In genomic region chr13:112833253-112833894, GRCm38 (mm10) we compare ENCODE assay signal across 14 mouse cellular contexts. TPM values are rescaled to one million over a fixed set of nuclear protein-coding genes. Genes with fewer than 3 reads are reported as not detected.
DNase-seq lines count a peak whose midpoint lies in the region; ATAC-seq lines count a peak whose summit lies in the region.
"Had no signal": no experiment of that assay in that cellular context is flagged by ENCODE, and none has a peak within 500 bp of the region (broad histone marks: within the 10 kb centered on the region; RNA-seq: fewer than 3 reads in every experiment).

No protein-coding gene starts in this region.

- no peaks in the 10 kb centered on the region for H3K27me3 ChIP-seq in embryonic facial prominence, embryonic 12.5 days
- no peaks in the 10 kb centered on the region for H3K27me3 ChIP-seq in embryonic facial prominence, embryonic 10.5 days (replicated peaks; ENCODE audit: low read depth, poor library complexity, severe bottlenecking)
- H3K27me3 ChIP-seq in limb, embryonic 13.5 days: no peaks in the 10 kb centered on the region
- H3K27me3 ChIP-seq in limb, embryonic 10.5 days (ENCODE audit: low read depth, poor library complexity, severe bottlenecking): no peaks in the 10 kb centered on the region
- H3K27me3 ChIP-seq in forebrain, embryonic 13.5 days: no peaks in the 10 kb centered on the region
- H3K27me3 ChIP-seq: embryonic facial prominence, embryonic 15.5 days; Patski had no signal

- H3K4me1 ChIP-seq in embryonic facial prominence, embryonic 12.5 days: peaks cover 12% of the 10 kb centered on the region
- H3K4me1 ChIP-seq in embryonic facial prominence, embryonic 10.5 days: peaks cover 15% of the 10 kb centered on the region
- H3K4me1 ChIP-seq in limb, embryonic 13.5 days: peaks cover 19% of the 10 kb centered on the region
- peaks cover 26% of the 10 kb centered on the region for H3K4me1 ChIP-seq in limb, embryonic 10.5 days
- peaks cover 17% of the 10 kb centered on the region for H3K4me1 ChIP-seq in forebrain, embryonic 13.5 days

- no peaks in the 10 kb centered on the region for H3K9me3 ChIP-seq in embryonic facial prominence, embryonic 12.5 days
- no peaks in the 10 kb centered on the region for H3K9me3 ChIP-seq in embryonic facial prominence, embryonic 10.5 days
- H3K9me3 ChIP-seq in limb, embryonic 13.5 days: no peaks in the 10 kb centered on the region
- H3K9me3 ChIP-seq in limb, embryonic 10.5 days (replicated peaks): no peaks in the 10 kb centered on the region
- H3K9me3 ChIP-seq in forebrain, embryonic 13.5 days (replicated peaks): no peaks in the 10 kb centered on the region
- H3K9me3 ChIP-seq: embryonic facial prominence, embryonic 15.5 days had no signal

- intact Hi-C loops in gastrocnemius, postnatal 36 days (cut with DNase I): no loop called here
- intact Hi-C loops in left cerebral cortex, postnatal 10 days (cut with DNase I): no loop called here

- WGBS in embryonic facial prominence, embryonic 12.5 days: 71% methylated on average over 20 of the region's 20 CpGs
- 78% methylated on average over 20 of the region's 20 CpGs for WGBS in embryonic facial prominence, embryonic 10.5 days
- WGBS in limb, embryonic 13.5 days: 70% methylated on average over 20 of the region's 20 CpGs
- WGBS in limb, embryonic 10.5 days: 82% methylated on average over 20 of the region's 20 CpGs
- 50% methylated on average over 20 of the region's 20 CpGs for WGBS in forebrain, embryonic 13.5 days

- no peak for DNase-seq in embryonic facial prominence, embryonic 10.5 days (ENCODE audit: low spot score)
- DNase-seq in limb, embryonic 10.5 days (ENCODE audit: low spot score): no peak
- no peak for DNase-seq in gastrocnemius, postnatal 36 days
- no peak for DNase-seq in left cerebral cortex, postnatal 10 days (ENCODE audit: extremely low spot score in 1 of 2, low spot score in 2 of 2)
- DNase-seq: heart, adult 2 months; lung, postnatal 14 days; thymus, adult 2 months had no signal

- no peak overlapping the region for H3K4me2 ChIP-seq in embryonic facial prominence, embryonic 12.5 days (replicated peaks)
- no peak overlapping the region for H3K4me2 ChIP-seq in limb, embryonic 13.5 days (replicated peaks)
- peak overlapping the region; percentile 36 for H3K4me2 ChIP-seq in forebrain, embryonic 13.5 days
- H3K4me2 ChIP-seq: embryonic facial prominence, embryonic 15.5 days had no signal

- H3K9ac ChIP-seq in embryonic facial prominence, embryonic 12.5 days: no peak overlapping the region
- H3K9ac ChIP-seq in limb, embryonic 13.5 days: 0 out of 2 replicates have a peak overlapping the region, but pooled peaks have one; percentile 13
- H3K9ac ChIP-seq in forebrain, embryonic 13.5 days: no peak overlapping the region
- H3K9ac ChIP-seq: embryonic facial prominence, embryonic 15.5 days had no signal

- no peak overlapping the region for H3K4me3 ChIP-seq in embryonic facial prominence, embryonic 12.5 days
- H3K4me3 ChIP-seq in embryonic facial prominence, embryonic 10.5 days: no peak overlapping the region
- no peak overlapping the region for H3K4me3 ChIP-seq in limb, embryonic 13.5 days
- no peak overlapping the region for H3K4me3 ChIP-seq in limb, embryonic 10.5 days
- no peak overlapping the region for H3K4me3 ChIP-seq in forebrain, embryonic 13.5 days
- H3K4me3 ChIP-seq: embryonic facial prominence, embryonic 15.5 days; heart, adult 2 months had no signal

- no peak for ATAC-seq in embryonic facial prominence, embryonic 12.5 days (ENCODE audit: insufficient number of reproducible peaks, insufficient read depth, low FRiP score, low TSS enrichment)
- ATAC-seq in limb, embryonic 13.5 days (ENCODE audit: low FRiP score, low read depth): no peak
- ATAC-seq in forebrain, embryonic 13.5 days: peak; percentile 51; the same call in 1 of the 2 replicates
- peak; percentile 22 for ATAC-seq in megakaryocyte-erythroid progenitor cell, adult 5-6 weeks (replicated peaks; ENCODE audit: low FRiP score, low TSS enrichment, poor library complexity, severe bottlenecking)
- ATAC-seq: inflammation-experienced regulatory T-cells, adult 6 months; Patski had no signal

- H3K27ac ChIP-seq in embryonic facial prominence, embryonic 12.5 days: 0 out of 2 replicates have a peak overlapping the region, but pooled peaks have one; percentile 18
- no peak overlapping the region for H3K27ac ChIP-seq in embryonic facial prominence, embryonic 10.5 days (replicated peaks)
- H3K27ac ChIP-seq in limb, embryonic 13.5 days: no peak overlapping the region
- H3K27ac ChIP-seq in limb, embryonic 10.5 days: no peak overlapping the region
- no peak overlapping the region for H3K27ac ChIP-seq in forebrain, embryonic 13.5 days
- H3K27ac ChIP-seq: embryonic facial prominence, embryonic 15.5 days; heart, adult 2 months had no signal

- no peaks in the 10 kb centered on the region for H3K36me3 ChIP-seq in embryonic facial prominence, embryonic 12.5 days
- no peaks in the 10 kb centered on the region for H3K36me3 ChIP-seq in embryonic facial prominence, embryonic 10.5 days (replicated peaks)
- no peaks in the 10 kb centered on the region for H3K36me3 ChIP-seq in limb, embryonic 13.5 days
- H3K36me3 ChIP-seq in limb, embryonic 10.5 days: no peaks in the 10 kb centered on the region
- no peaks in the 10 kb centered on the region for H3K36me3 ChIP-seq in forebrain, embryonic 13.5 days (ENCODE audit: poor library complexity, severe bottlenecking)
- H3K36me3 ChIP-seq: embryonic facial prominence, embryonic 15.5 days had no signal

RNA-seq across cellular contexts. Expression of gene Plpp1, which starts 32.8 kb away (rescaled TPM):
- 34.4 and 38.2 TPM in 2 replicates for polyA plus RNA-seq in embryonic facial prominence, embryonic 12.5 days (2016; fragmentation: Nextera tagmentation; extraction: Ambion mirVana)
- polyA plus RNA-seq in embryonic facial prominence, embryonic 10.5 days (2016; fragmentation: Nextera tagmentation; extraction: Ambion mirVana): 19.0 and 21.8 TPM in 2 replicates
- polyA plus RNA-seq in limb, embryonic 13.5 days (2015; fragmentation: Nextera tagmentation; extraction: Ambion mirVana): 53.8 and 55.0 TPM in 2 replicates
- 17.6 and 22.5 TPM in 2 replicates for polyA plus RNA-seq in limb, embryonic 10.5 days (2016; fragmentation: Nextera tagmentation; extraction: Ambion mirVana)
- polyA plus RNA-seq in forebrain, embryonic 13.5 days (2015; fragmentation: Nextera tagmentation; extraction: Ambion mirVana): 20.6 and 27.0 TPM in 2 replicates
- total RNA-seq in megakaryocyte-erythroid progenitor cell, adult 5-6 weeks (2014; fragmentation: Nextera tagmentation): 9.7 and 17.3 TPM in 2 replicates
- 8.3 and 19.3 TPM in 2 replicates for total RNA-seq in megakaryocyte-erythroid progenitor cell, adult 5-6 weeks (2017)
- total RNA-seq in gastrocnemius, postnatal 36 days (2021): 10 to 100 TPM; 34.2 to 42.7 TPM
- total RNA-seq in left cerebral cortex, postnatal 10 days (2021): 10 to 100 TPM; 30.0 to 30.1 TPM

Comparison
In these comparisons a context has a peak if more than half of its experiments do, and no peak if none do; other contexts are left out.
1. ATAC-seq: peak in forebrain, embryonic 13.5 days (single experiment) and megakaryocyte-erythroid progenitor cell, adult 5-6 weeks (single experiment); none in embryonic facial prominence, embryonic 12.5 days (single experiment) and limb, embryonic 13.5 days (single experiment).